Mouse (Mus musculus) G1E (cell line): Measurements from ENCODE around the gene Trhr2.

Source experiments
- CTCF ChIP-seq: IDR thresholded peaks from 2 replicates; pipeline ENCODE4 v1.5.1; 2012; ENCODE audit warnings: low read depth, low read length, inconsistent platforms, mixed read lengths
- GATA2 ChIP-seq: IDR thresholded peaks from 2 replicates; pipeline ENCODE4 v1.6.1; 2012; ENCODE audit warnings: low read depth, low read length, inconsistent platforms, borderline replicate concordance

- TF ChIP-seq CTCF: no peak
- no peak for TF ChIP-seq GATA2
These were observed 10.9 kb downstream of the Trhr2 start for GRCm38 (mm10) chr8:122349357-122350297.
